Mouse (Mus musculus): ENCODE measurements around the gene Hoxa7. TPM values are rescaled to one million over a fixed set of nuclear protein-coding genes. Genes with fewer than 3 reads are reported as not detected.
A peak's percentile ranks its signal among the peaks of the same experiment; 100 is the strongest.

Gene Hoxa7
- total and polyA plus RNA-seq, 2 experiments from 2014 or later = 0.07 TPM; not detected in 1

- peak overlapping the region; percentile 56 for H3K4me2 ChIP-seq (ENCODE audit: low read depth, low read length)
- peak overlapping the region; percentile 48 for H3K4me3 ChIP-seq (ENCODE audit: low read depth, low read length)
- TF ChIP-seq EP300 (IDR thresholded peaks at IDR 0.05; ENCODE audit: low read depth) = no peak
- no peak for TF ChIP-seq CTCF (IDR thresholded peaks at IDR 0.05; ENCODE audit: low read depth)
- H3K9ac ChIP-seq (replicated peaks; ENCODE audit: low read depth, low read length) = no peak overlapping the region; the same call in 1 of the 2 replicates
- WGBS = 2% methylated on average over 46 of the region's 46 CpGs
- 0 out of 2 replicates have a peak, but pooled peaks have one; percentile 27 for ATAC-seq (ENCODE audit: insufficient read depth, low read depth)
- H3K36me3 ChIP-seq (replicated peaks; ENCODE audit: control insufficient read depth, insufficient read depth, low read length) = no peaks in the 10 kb centered on the region
- no peak overlapping the region for H3K27ac ChIP-seq (ENCODE audit: low read depth)
- no peaks in the 10 kb centered on the region for H3K9me3 ChIP-seq (replicated peaks; ENCODE audit: control insufficient read depth, low read length)
- H3K4me1 ChIP-seq (ENCODE audit: control insufficient read depth, insufficient read depth) = no peaks in the 10 kb centered on the region
- H3K27me3 ChIP-seq (ENCODE audit: control insufficient read depth, insufficient read depth, low read length) = peaks cover 99% of the 10 kb centered on the region
- DNase-seq (ENCODE audit: low spot score) = no peak
Observed at GRCm38 (mm10) chr6:52203371-52204049, 18.1 kb downstream of the Hoxa7 start.

DNA sequence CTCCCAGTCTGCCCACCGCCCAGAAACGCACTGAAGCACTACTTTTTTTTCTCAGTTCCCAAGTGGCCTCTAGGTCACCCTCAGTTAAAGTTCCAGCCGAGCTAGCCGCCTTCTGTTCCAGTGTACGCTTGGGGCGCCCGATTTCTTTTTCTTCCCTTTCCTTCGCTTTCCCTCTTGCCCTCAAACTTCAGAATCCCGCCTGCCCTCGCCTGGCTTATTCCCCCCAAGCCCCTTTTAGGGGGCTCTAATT lies 18.6 kb downstream of the Hoxa7 start:
- Histone ChIP-seq H3K4me3 (ENCODE audit: low read depth, low read length) (peak overlapping the region; percentile 48), H3K9me3 (replicated peaks; ENCODE audit: control insufficient read depth, low read length) (no peaks in the 10 kb centered on the region), H3K9ac (replicated peaks; ENCODE audit: low read depth, low read length) (no peak overlapping the region), H3K4me1 (ENCODE audit: control insufficient read depth, insufficient read depth) (no peaks in the 10 kb centered on the region), H3K27me3 (ENCODE audit: control insufficient read depth, insufficient read depth, low read length) (peaks cover 99% of the 10 kb centered on the region), H3K4me2 (ENCODE audit: low read depth, low read length) (peak overlapping the region; percentile 56), H3K36me3 (replicated peaks; ENCODE audit: control insufficient read depth, insufficient read depth, low read length) (no peaks in the 10 kb centered on the region), H3K27ac (ENCODE audit: low read depth) (no peak overlapping the region)
- ATAC-seq (ENCODE audit: insufficient read depth, low read depth) = no peak
- 4% methylated on average over 10 of the region's 10 CpGs for WGBS
- no peak for DNase-seq (ENCODE audit: low spot score)
- TF ChIP-seq EP300 (IDR thresholded peaks at IDR 0.05; ENCODE audit: low read depth) (no peak), CTCF (IDR thresholded peaks at IDR 0.05; ENCODE audit: low read depth) (no peak)

DNA sequence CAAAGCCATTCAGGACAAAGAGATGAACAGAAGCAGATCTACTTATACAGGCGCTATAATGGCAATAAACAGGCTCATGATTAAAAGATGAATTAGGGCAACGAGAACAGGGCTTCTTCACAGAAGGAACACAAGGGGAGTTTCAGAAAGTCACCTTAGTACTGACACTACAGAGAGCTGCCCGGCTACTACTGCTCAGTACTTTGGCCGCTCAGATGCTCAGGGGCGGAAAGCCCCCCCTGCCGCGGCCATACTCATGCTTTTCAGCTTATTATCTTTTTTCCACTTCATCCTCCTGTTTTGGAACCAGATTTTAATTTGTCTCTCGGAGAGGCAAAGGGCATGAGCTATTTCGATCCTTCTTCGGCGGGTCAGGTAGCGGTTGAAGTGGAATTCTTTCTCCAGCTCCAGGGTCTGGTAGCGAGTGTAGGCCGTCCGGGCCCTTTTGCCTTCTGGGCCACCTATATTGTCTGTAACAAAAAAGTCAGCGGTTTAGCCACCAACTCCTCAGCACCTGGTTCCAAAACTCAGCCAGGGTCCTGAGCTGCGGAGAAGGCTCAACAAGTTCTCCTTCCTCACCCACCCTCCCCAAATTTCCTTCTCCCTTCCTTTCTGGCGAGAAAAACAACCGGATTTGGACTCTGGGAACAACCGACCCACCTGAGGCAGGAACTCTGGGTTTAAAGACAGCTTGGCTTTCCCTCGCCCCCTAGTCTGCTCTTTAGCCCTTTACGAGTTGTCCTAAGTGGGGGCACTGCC lies 19.1 kb downstream of the Hoxa7 start:
- ATAC-seq (ENCODE audit: insufficient read depth, low read depth) = no peak
- Histone ChIP-seq H3K36me3 (replicated peaks; ENCODE audit: control insufficient read depth, insufficient read depth, low read length) (no peaks in the 10 kb centered on the region), H3K9ac (replicated peaks; ENCODE audit: low read depth, low read length) (no peak overlapping the region), H3K9me3 (replicated peaks; ENCODE audit: control insufficient read depth, low read length) (no peaks in the 10 kb centered on the region), H3K4me2 (ENCODE audit: low read depth, low read length) (peak overlapping the region; percentile 56), H3K27ac (ENCODE audit: low read depth) (no peak overlapping the region), H3K4me1 (ENCODE audit: control insufficient read depth, insufficient read depth) (no peaks in the 10 kb centered on the region), H3K4me3 (ENCODE audit: low read depth, low read length) (peak overlapping the region; percentile 48), H3K27me3 (ENCODE audit: control insufficient read depth, insufficient read depth, low read length) (peaks cover 100% of the 10 kb centered on the region)
- WGBS = 15% methylated on average over 22 of the region's 22 CpGs
- no peak for DNase-seq (ENCODE audit: low spot score)
- TF ChIP-seq EP300 (IDR thresholded peaks at IDR 0.05; ENCODE audit: low read depth) (no peak), CTCF (IDR thresholded peaks at IDR 0.05; ENCODE audit: low read depth) (no peak)

DNA sequence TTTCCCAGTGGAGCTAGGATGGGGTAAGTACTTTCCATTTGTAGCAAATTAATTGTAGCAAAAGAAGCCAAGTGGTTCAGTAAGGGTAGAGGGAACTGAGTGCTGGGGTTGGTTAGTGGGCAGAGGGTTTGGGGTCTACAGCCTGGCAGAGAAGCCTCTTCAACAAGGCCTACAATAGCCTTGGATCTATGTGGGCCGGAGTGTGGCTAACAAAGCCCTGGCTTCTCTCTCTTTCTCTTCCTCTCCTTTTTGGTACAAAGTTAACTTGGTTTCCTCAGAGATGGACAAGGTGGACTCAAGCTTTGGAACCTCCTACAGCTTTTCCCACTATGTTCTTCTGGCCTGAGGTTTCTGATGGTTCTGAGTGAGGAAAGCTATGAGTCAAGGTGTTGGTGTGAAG lies 20.4 kb downstream of the Hoxa7 start:
- Histone ChIP-seq H3K27me3 (ENCODE audit: control insufficient read depth, insufficient read depth, low read length) (peaks cover 100% of the 10 kb centered on the region), H3K36me3 (replicated peaks; ENCODE audit: control insufficient read depth, insufficient read depth, low read length) (no peaks in the 10 kb centered on the region), H3K27ac (ENCODE audit: low read depth) (no peak overlapping the region), H3K9ac (replicated peaks; ENCODE audit: low read depth, low read length) (no peak overlapping the region), H3K9me3 (replicated peaks; ENCODE audit: control insufficient read depth, low read length) (no peaks in the 10 kb centered on the region), H3K4me2 (ENCODE audit: low read depth, low read length) (no peak overlapping the region), H3K4me1 (ENCODE audit: control insufficient read depth, insufficient read depth) (no peaks in the 10 kb centered on the region), H3K4me3 (ENCODE audit: low read depth, low read length) (no peak overlapping the region)
- no peak for TF ChIP-seq EP300 (IDR thresholded peaks at IDR 0.05; ENCODE audit: low read depth)
- TF ChIP-seq CTCF (IDR thresholded peaks at IDR 0.05; ENCODE audit: low read depth) = no peak
- ATAC-seq (ENCODE audit: insufficient read depth, low read depth) = no peak
- WGBS = 21% methylated on average over 1 of the region's 1 CpGs
- no peak for DNase-seq (ENCODE audit: low spot score)

DNA sequence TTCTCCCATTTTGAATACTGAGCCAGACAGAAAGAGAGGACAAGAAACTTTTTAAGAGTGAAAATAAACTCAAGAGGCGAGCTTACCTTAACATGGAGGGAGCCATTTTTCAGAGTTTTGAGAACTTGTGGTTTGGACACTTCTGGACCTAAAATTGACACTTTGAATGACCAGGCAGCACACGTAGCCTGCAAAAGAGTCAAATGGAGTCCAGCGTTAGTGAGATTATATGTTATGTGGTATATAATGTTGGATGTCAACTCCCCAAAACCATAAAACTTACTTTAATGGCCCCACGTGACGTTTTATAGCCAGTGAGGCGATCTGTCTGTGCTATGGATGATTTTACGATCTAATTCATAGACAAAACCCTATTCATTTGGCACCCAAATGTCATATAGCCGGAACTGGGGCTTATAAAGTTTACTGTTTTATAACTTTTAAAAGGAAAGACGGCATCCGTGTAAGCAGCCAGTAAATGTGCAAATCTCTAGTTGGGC lies 20.9 kb downstream of the Hoxa7 start:
- Histone ChIP-seq H3K27me3 (ENCODE audit: control insufficient read depth, insufficient read depth, low read length) (peaks cover 100% of the 10 kb centered on the region), H3K4me1 (ENCODE audit: control insufficient read depth, insufficient read depth) (no peaks in the 10 kb centered on the region), H3K4me2 (ENCODE audit: low read depth, low read length) (no peak overlapping the region), H3K9ac (replicated peaks; ENCODE audit: low read depth, low read length) (no peak overlapping the region), H3K9me3 (replicated peaks; ENCODE audit: control insufficient read depth, low read length) (no peaks in the 10 kb centered on the region), H3K27ac (ENCODE audit: low read depth) (no peak overlapping the region), H3K36me3 (replicated peaks; ENCODE audit: control insufficient read depth, insufficient read depth, low read length) (no peaks in the 10 kb centered on the region), H3K4me3 (ENCODE audit: low read depth, low read length) (no peak overlapping the region)
- 27% methylated on average over 10 of the region's 10 CpGs for WGBS
- ATAC-seq (ENCODE audit: insufficient read depth, low read depth) (no peak), DNase-seq (ENCODE audit: low spot score) (no peak)
- TF ChIP-seq CTCF (IDR thresholded peaks at IDR 0.05; ENCODE audit: low read depth) (no peak), EP300 (IDR thresholded peaks at IDR 0.05; ENCODE audit: low read depth) (no peak)
